Comparison of ENCODE assay signal across 8 mouse cellular contexts in the genomic region with DNA sequence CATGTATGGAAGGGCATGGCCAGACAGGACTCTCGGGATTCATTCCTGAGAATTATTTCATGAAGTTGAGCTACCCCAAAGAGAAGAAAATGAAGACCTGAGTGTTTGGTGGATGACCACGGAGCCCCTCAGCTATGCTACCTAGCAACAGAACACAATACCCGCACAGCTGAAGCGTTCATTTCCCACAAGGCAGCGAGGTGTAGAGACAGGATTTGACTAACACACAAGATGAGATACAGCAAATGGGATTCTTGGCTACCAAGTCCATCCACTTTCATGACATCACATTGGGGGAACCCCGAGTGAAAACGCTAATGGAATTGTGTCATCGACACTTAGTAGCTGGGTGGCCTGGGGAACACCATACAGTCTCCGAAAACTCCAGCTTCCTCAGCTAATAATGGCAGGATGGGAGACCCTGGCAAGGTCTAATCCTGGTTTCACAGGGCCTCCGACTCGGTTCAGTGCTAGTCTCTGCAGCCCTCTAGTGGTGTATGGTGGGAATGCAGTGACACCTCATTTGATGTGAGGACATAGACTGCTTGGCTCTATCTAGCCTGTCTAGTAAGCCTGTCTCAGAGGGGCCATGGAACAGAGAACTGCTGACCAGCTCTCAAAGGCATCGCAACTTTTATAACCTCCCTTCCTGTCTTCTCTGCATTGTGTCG. TPM values are rescaled to one million over a fixed set of nuclear protein-coding genes. Genes with fewer than 3 reads are reported as not detected.
DNase-seq lines count a peak whose midpoint lies in the region; ATAC-seq lines count a peak whose summit lies in the region.

No protein-coding gene starts in this region.

- peak; percentile 89 for DNase-seq in ZHBTc4 (ENCODE audit: low read depth, low spot score)
- peak; percentile 90 to 97 for DNase-seq in cerebellum, postnatal 36 days
- peak; percentile 88 for DNase-seq in gastrocnemius, adult 18-20 months (ENCODE audit: low spot score)
- peak; percentile 94 for DNase-seq in hindlimb bud, embryonic 11.5 days (ENCODE audit: extremely low spot score, low read depth, low spot score)
- DNase-seq in left cerebral cortex, adult 18-20 months (ENCODE audit: low spot score in 2 of 2) = peak; percentile 91 to 97
- peak; percentile 96 to 98 for DNase-seq in right cerebral cortex, adult 2 months (ENCODE audit: low spot score in 2 of 2)
- DNase-seq in urinary bladder, adult 2 months (ENCODE audit: low spot score) = peak; percentile 68

- peak; percentile 88 for ATAC-seq in megakaryocyte, adult 5-6 weeks (ENCODE audit: poor library complexity, severe bottlenecking)

RNA-seq across cellular contexts. Expression of gene Bcl9, which starts 40.9 kb away (rescaled TPM):
- 1 to 10 TPM; 2.4 to 2.5 TPM for total RNA-seq in gastrocnemius, adult 18-20 months (2021)
- total RNA-seq in left cerebral cortex, adult 18-20 months (2021) = 10 to 100 TPM; 52.1 to 58.1 TPM
- total RNA-seq in megakaryocyte, adult 5-6 weeks (2015) = 10.2 and 12.7 TPM in 2 replicates
- 3.0 and 4.1 TPM in 2 replicates for total RNA-seq in megakaryocyte, adult 5-6 weeks (2017)
- polyA plus RNA-seq in urinary bladder, adult 2 months (2012; rRNA removed) = 6.9 and 15.1 TPM in 2 replicates

Comparison
In these comparisons a context has a peak if more than half of its experiments do, and no peak if none do; other contexts are left out.
1. Peak in every context shown above with its lines: DNase-seq and ATAC-seq.